8 mouse cellular contexts compared by ENCODE assay signal in genomic region chr11:118399891-118400565, GRCm38 (mm10). TPM values are rescaled to one million over a fixed set of nuclear protein-coding genes. Genes with fewer than 3 reads are reported as not detected.
DNase-seq lines count a peak whose midpoint lies in the region; ATAC-seq and TF ChIP-seq lines count a peak whose summit lies in the region.
"Had no signal": no experiment of that assay in that cellular context is flagged by ENCODE, and none has a peak within 500 bp of the region (broad histone marks: within the 10 kb centered on the region; RNA-seq: fewer than 3 reads in every experiment).

No protein-coding gene starts in this region.

- TF ChIP-seq EP300 in heart, postnatal 0 days (IDR thresholded peaks at IDR 0.05; ENCODE audit: low read depth): no peak
- TF ChIP-seq EP300 in lung, postnatal 0 days (IDR thresholded peaks at IDR 0.05): no peak

- H3K4me3 ChIP-seq in kidney, adult 2 months (ENCODE audit: insufficient read depth, low read depth, low read length): peak overlapping the region; percentile 23
- H3K4me3 ChIP-seq in bone marrow macrophage, adult 2 months (ENCODE audit: insufficient read depth, low read length): peak overlapping the region; percentile 80
- H3K4me3 ChIP-seq in heart, postnatal 0 days (ENCODE audit: low read depth, low read length): peak overlapping the region; percentile 22
- no peak overlapping the region for H3K4me3 ChIP-seq in lung, postnatal 0 days (ENCODE audit: low read depth, low read length)
- H3K4me3 ChIP-seq: neural tube, embryonic 12.5 days had no signal

- peaks cover 5% of the 10 kb centered on the region for H3K4me1 ChIP-seq in kidney, adult 2 months (ENCODE audit: control insufficient read depth, insufficient read depth, low read length)
- peaks cover 34% of the 10 kb centered on the region for H3K4me1 ChIP-seq in bone marrow macrophage, adult 2 months (ENCODE audit: control insufficient read depth, insufficient read depth, low read length)
- peaks cover 28% of the 10 kb centered on the region for H3K4me1 ChIP-seq in heart, postnatal 0 days (ENCODE audit: control insufficient read depth, insufficient read depth)
- H3K4me1 ChIP-seq in lung, postnatal 0 days (ENCODE audit: insufficient read depth, low read depth, low read length): peaks cover 9% of the 10 kb centered on the region

- ATAC-seq in heart, postnatal 0 days (ENCODE audit: insufficient read depth, low read depth): no peak
- ATAC-seq in lung, postnatal 0 days: peak; percentile 46

- DNase-seq in kidney, adult 2 months: no peak
- DNase-seq in kidney, adult 18-20 months: no peak
- DNase-seq in heart, postnatal 0 days (ENCODE audit: low spot score): no peak
- DNase-seq in lung, postnatal 0 days (ENCODE audit: low spot score): peak; percentile 33
- DNase-seq in left cerebral cortex, adult 8-10 months (ENCODE audit: low spot score in 2 of 2): no peak
- DNase-seq in left cerebral cortex, postnatal 4 days: no peak

- WGBS in kidney, adult 2 months: 51% methylated on average over 5 of the region's 5 CpGs
- WGBS in heart, postnatal 0 days: 35% methylated on average over 5 of the region's 5 CpGs
- WGBS in lung, postnatal 0 days: 38% methylated on average over 5 of the region's 5 CpGs

- TF ChIP-seq CTCF in kidney, adult 2 months (conservative IDR thresholded peaks at IDR 0.05; ENCODE audit: insufficient read depth, insufficient read length, low read depth, low read length): no peak
- TF ChIP-seq CTCF in bone marrow macrophage, adult 2 months (IDR thresholded peaks at IDR 0.05; ENCODE audit: low read depth, low read length): no peak
- no peak for TF ChIP-seq CTCF in heart, postnatal 0 days (IDR thresholded peaks at IDR 0.05; ENCODE audit: low read depth)
- no peak for TF ChIP-seq CTCF in lung, postnatal 0 days (IDR thresholded peaks at IDR 0.05)

- no peaks in the 10 kb centered on the region for H3K9me3 ChIP-seq in heart, postnatal 0 days (replicated peaks; ENCODE audit: control insufficient read depth, low read length)
- no peaks in the 10 kb centered on the region for H3K9me3 ChIP-seq in lung, postnatal 0 days (ENCODE audit: low read length)
- H3K9me3 ChIP-seq: neural tube, embryonic 12.5 days had no signal

- H3K9ac ChIP-seq in heart, postnatal 0 days (replicated peaks; ENCODE audit: low read depth, low read length): no peak overlapping the region
- H3K9ac ChIP-seq in lung, postnatal 0 days (replicated peaks; ENCODE audit: low read depth): no peak overlapping the region
- H3K9ac ChIP-seq: neural tube, embryonic 12.5 days had no signal

- H3K27me3 ChIP-seq in kidney, adult 2 months (replicated peaks; ENCODE audit: control insufficient read depth, insufficient read depth, low read length): no peaks in the 10 kb centered on the region
- H3K27me3 ChIP-seq in heart, postnatal 0 days (ENCODE audit: control insufficient read depth, insufficient read depth, low read length): no peaks in the 10 kb centered on the region
- H3K27me3 ChIP-seq in lung, postnatal 0 days (replicated peaks; ENCODE audit: insufficient read depth, low read length): no peaks in the 10 kb centered on the region
- H3K27me3 ChIP-seq: neural tube, embryonic 12.5 days had no signal

- H3K36me3 ChIP-seq in kidney, adult 2 months (ENCODE audit: control insufficient read depth, insufficient read depth, low read length): no peaks in the 10 kb centered on the region
- H3K36me3 ChIP-seq in heart, postnatal 0 days (replicated peaks; ENCODE audit: control insufficient read depth, insufficient read depth, low read length): peaks cover 22% of the 10 kb centered on the region
- H3K36me3 ChIP-seq in lung, postnatal 0 days (ENCODE audit: insufficient read depth, low read length): peaks cover 3% of the 10 kb centered on the region; the same call in 1 of the 2 replicates
- H3K36me3 ChIP-seq: neural tube, embryonic 12.5 days had no signal

- intact Hi-C loops in left cerebral cortex, postnatal 4 days (cut with DNase I): no loop called here

- peak overlapping the region; percentile 56 for H3K4me2 ChIP-seq in heart, postnatal 0 days (ENCODE audit: low read depth, low read length)
- peak overlapping the region; percentile 48 for H3K4me2 ChIP-seq in lung, postnatal 0 days (replicated peaks; ENCODE audit: low read depth, low read length)
- H3K4me2 ChIP-seq: neural tube, embryonic 12.5 days had no signal

- TF ChIP-seq POLR2A in kidney, adult 2 months (IDR thresholded peaks at IDR 0.05; ENCODE audit: low read depth, low read length): no peak
- TF ChIP-seq POLR2A in bone marrow macrophage, adult 2 months (IDR thresholded peaks at IDR 0.05; ENCODE audit: borderline replicate concordance, low read depth, low read length): no peak

- H3K27ac ChIP-seq in kidney, adult 2 months (ENCODE audit: insufficient read depth, low read depth, low read length): 0 out of 2 replicates have a peak overlapping the region, but pooled peaks have one; percentile 2
- H3K27ac ChIP-seq in bone marrow macrophage, adult 2 months (ENCODE audit: insufficient read depth, low read depth, low read length): no peak overlapping the region
- H3K27ac ChIP-seq in heart, postnatal 0 days (ENCODE audit: low read depth): peak overlapping the region; percentile 88
- H3K27ac ChIP-seq in lung, postnatal 0 days (ENCODE audit: low read length): peak overlapping the region; percentile 77
- H3K27ac ChIP-seq: neural tube, embryonic 12.5 days had no signal

RNA-seq across cellular contexts. Expression of gene Lgals3bp, which starts 1.9 kb away (rescaled TPM):
- polyA plus RNA-seq in kidney, adult 2 months (2012; rRNA removed): 360 and 363 TPM in 2 replicates
- polyA plus RNA-seq in bone marrow macrophage, adult 2 months (2012; ENCODE audit: insufficient read depth, insufficient read length, missing spikeins): 786 and 891 TPM in 2 replicates
- total RNA-seq in heart, postnatal 0 days (2014; rRNA removed; ENCODE audit: low replicate concordance): 77.9 and 83.1 TPM in 2 replicates
- 27.6 and 28.6 TPM in 2 replicates for polyA plus RNA-seq in heart, postnatal 0 days (2015; fragmentation: Nextera tagmentation; extraction: Ambion mirVana)
- polyA plus RNA-seq in lung, postnatal 0 days (2015; fragmentation: Nextera tagmentation; extraction: Ambion mirVana): 30.8 and 44.3 TPM in 2 replicates
- 10 to 100 TPM; 20.8 to 62.8 (median 36.9) TPM for total RNA-seq in left cerebral cortex, adult 8-10 months (2022)
- total RNA-seq in left cerebral cortex, postnatal 4 days (2021): 1 to 10 TPM; 5.0 to 6.2 TPM

RNA-seq across cellular contexts. Expression of gene Cant1, which starts 18.9 kb away (rescaled TPM):
- 42.6 and 53.0 TPM in 2 replicates for polyA plus RNA-seq in kidney, adult 2 months (2012; rRNA removed)
- polyA plus RNA-seq in bone marrow macrophage, adult 2 months (2012; ENCODE audit: insufficient read depth, insufficient read length, missing spikeins): 31.9 and 36.2 TPM in 2 replicates
- total RNA-seq in heart, postnatal 0 days (2014; rRNA removed; ENCODE audit: low replicate concordance): 28.3 and 35.5 TPM in 2 replicates
- 10.4 and 12.6 TPM in 2 replicates for polyA plus RNA-seq in heart, postnatal 0 days (2015; fragmentation: Nextera tagmentation; extraction: Ambion mirVana)
- polyA plus RNA-seq in lung, postnatal 0 days (2015; fragmentation: Nextera tagmentation; extraction: Ambion mirVana): 21.3 and 22.5 TPM in 2 replicates
- total RNA-seq in left cerebral cortex, adult 8-10 months (2022): 10 to 100 TPM; 36.6 to 40.3 (median 38.8) TPM
- total RNA-seq in left cerebral cortex, postnatal 4 days (2021): 10 to 100 TPM; 39.7 to 42.3 TPM

RNA-seq across cellular contexts. Expression of gene C1qtnf1, which starts 28.0 kb away (rescaled TPM):
- 22.8 and 24.2 TPM in 2 replicates for polyA plus RNA-seq in kidney, adult 2 months (2012; rRNA removed)
- not detected in 2 replicates for polyA plus RNA-seq in bone marrow macrophage, adult 2 months (2012; ENCODE audit: insufficient read depth, insufficient read length, missing spikeins)
- total RNA-seq in heart, postnatal 0 days (2014; rRNA removed; ENCODE audit: low replicate concordance): 5.8 and 12.6 TPM in 2 replicates
- polyA plus RNA-seq in heart, postnatal 0 days (2015; fragmentation: Nextera tagmentation; extraction: Ambion mirVana): 7.8 and 8.3 TPM in 2 replicates
- polyA plus RNA-seq in lung, postnatal 0 days (2015; fragmentation: Nextera tagmentation; extraction: Ambion mirVana): 7.2 and 9.1 TPM in 2 replicates
- total RNA-seq in left cerebral cortex, adult 8-10 months (2022): 1 to 10 TPM; 4.4 to 5.3 (median 4.9) TPM
- 1 to 10 TPM; 7.2 to 7.4 TPM for total RNA-seq in left cerebral cortex, postnatal 4 days (2021)

RNA-seq across cellular contexts. Expression of gene Timp2, which starts 44.5 kb away (rescaled TPM):
- polyA plus RNA-seq in kidney, adult 2 months (2012; rRNA removed): 78.7 and 83.3 TPM in 2 replicates
- polyA plus RNA-seq in bone marrow macrophage, adult 2 months (2012; ENCODE audit: insufficient read depth, insufficient read length, missing spikeins): 244 and 247 TPM in 2 replicates
- total RNA-seq in heart, postnatal 0 days (2014; rRNA removed; ENCODE audit: low replicate concordance): 77.5 and 78.5 TPM in 2 replicates
- 61.9 and 65.5 TPM in 2 replicates for polyA plus RNA-seq in heart, postnatal 0 days (2015; fragmentation: Nextera tagmentation; extraction: Ambion mirVana)
- polyA plus RNA-seq in lung, postnatal 0 days (2015; fragmentation: Nextera tagmentation; extraction: Ambion mirVana): 105 and 107 TPM in 2 replicates
- total RNA-seq in left cerebral cortex, adult 8-10 months (2022): 100 to 1,000 TPM; 239 to 259 (median 249) TPM
- 100 to 1,000 TPM; 273 to 295 TPM for total RNA-seq in left cerebral cortex, postnatal 4 days (2021)

RNA-seq across cellular contexts. Expression of gene Cep295nl, which starts 57.7 kb away (rescaled TPM):
- 0.06 and 0.07 TPM in 2 replicates for polyA plus RNA-seq in kidney, adult 2 months (2012; rRNA removed)
- polyA plus RNA-seq in bone marrow macrophage, adult 2 months (2012; ENCODE audit: insufficient read depth, insufficient read length, missing spikeins): 1.5 and 2.3 TPM in 2 replicates
- total RNA-seq in heart, postnatal 0 days (2014; rRNA removed; ENCODE audit: low replicate concordance): not detected in 2 replicates
- 0.19 and 0.31 TPM in 2 replicates for polyA plus RNA-seq in heart, postnatal 0 days (2015; fragmentation: Nextera tagmentation; extraction: Ambion mirVana)
- 0.44 and 0.88 TPM in 2 replicates for polyA plus RNA-seq in lung, postnatal 0 days (2015; fragmentation: Nextera tagmentation; extraction: Ambion mirVana)
- 1 to 10 TPM in 3 of 4 experiments, under 1 TPM in 1; 0.98 to 3.2 (median 1.5) TPM for total RNA-seq in left cerebral cortex, adult 8-10 months (2022)
- total RNA-seq in left cerebral cortex, postnatal 4 days (2021): 1 to 10 TPM; 2.8 to 3.9 TPM
